Mouse (Mus musculus): ENCODE measurements around the gene Cyb561d2.
A peak's percentile ranks its signal among the peaks of the same experiment; 100 is the strongest.
"Not testable (repeated sequence)": the region's sequence is repeated elsewhere in the genome, so short reads cannot be mapped to it uniquely, and the experiment has no call there.

Cyb561d2 gene

GRCm38 (mm10) chr9:107571534-107572326 lies 29.7 kb upstream of the Cyb561d2 start:
- DNase-seq, result peak; percentile 52 to 74

DNA sequence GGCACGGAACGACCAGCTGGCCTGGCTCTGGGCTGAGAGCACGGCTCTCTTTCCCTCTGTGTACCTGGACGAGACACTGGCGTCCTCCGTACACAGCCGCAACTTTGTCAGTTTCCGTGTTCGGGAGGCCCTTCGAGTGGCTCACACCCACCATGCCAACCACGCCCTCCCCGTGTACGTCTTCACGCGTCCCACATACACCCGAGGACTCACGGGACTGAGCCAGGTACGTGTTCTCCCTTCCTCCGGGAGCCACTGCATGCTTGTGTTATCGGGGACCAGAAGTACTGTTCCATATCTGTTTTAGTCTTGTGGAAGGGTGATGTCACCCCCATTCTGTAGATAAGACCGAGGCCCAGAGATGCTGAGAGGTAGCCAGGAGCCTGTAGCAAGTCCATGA lies 28.9 kb upstream of the Cyb561d2 start:
- peak in 1 of 2 experiments; percentile 44 for DNase-seq

DNA sequence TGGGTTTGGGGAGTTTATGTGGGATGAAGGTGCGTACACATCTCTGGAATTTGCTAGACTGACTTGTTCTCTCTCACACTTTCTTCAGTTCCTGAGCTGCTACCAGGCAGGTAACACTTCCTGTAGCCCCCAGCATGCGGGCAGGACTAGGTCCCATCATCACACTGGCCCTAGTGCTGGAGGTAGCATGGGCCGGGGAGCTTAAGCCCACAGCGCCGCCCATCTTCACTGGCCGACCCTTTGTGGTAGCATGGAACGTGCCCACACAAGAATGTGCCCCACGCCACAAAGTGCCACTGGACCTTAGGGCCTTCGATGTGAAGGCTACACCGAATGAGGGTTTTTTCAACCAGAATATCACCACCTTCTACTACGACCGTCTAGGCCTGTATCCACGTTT lies 28.0 kb upstream of the Cyb561d2 start:
- no peak for DNase-seq

DNA sequence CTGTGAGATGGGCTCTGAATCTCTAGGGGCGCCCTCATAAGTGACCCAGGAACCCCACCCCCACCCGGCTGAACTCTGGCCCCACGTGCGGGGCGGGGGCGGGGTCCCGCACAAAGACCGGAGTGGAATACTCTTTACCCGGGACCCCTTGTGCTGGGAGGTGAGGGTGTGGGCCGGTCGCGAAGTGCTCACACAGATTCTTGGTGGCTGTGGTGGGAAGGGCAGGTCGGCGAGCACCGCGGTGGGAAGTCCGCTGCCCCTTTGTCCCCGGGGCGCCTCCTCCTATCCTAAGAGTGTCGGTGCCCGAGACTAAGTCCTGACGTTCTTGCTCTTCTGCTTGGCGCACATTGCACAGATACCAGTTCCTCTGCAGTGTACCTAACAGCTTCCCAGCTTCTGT lies 27.3 kb upstream of the Cyb561d2 start:
- no peak for DNase-seq

DNA sequence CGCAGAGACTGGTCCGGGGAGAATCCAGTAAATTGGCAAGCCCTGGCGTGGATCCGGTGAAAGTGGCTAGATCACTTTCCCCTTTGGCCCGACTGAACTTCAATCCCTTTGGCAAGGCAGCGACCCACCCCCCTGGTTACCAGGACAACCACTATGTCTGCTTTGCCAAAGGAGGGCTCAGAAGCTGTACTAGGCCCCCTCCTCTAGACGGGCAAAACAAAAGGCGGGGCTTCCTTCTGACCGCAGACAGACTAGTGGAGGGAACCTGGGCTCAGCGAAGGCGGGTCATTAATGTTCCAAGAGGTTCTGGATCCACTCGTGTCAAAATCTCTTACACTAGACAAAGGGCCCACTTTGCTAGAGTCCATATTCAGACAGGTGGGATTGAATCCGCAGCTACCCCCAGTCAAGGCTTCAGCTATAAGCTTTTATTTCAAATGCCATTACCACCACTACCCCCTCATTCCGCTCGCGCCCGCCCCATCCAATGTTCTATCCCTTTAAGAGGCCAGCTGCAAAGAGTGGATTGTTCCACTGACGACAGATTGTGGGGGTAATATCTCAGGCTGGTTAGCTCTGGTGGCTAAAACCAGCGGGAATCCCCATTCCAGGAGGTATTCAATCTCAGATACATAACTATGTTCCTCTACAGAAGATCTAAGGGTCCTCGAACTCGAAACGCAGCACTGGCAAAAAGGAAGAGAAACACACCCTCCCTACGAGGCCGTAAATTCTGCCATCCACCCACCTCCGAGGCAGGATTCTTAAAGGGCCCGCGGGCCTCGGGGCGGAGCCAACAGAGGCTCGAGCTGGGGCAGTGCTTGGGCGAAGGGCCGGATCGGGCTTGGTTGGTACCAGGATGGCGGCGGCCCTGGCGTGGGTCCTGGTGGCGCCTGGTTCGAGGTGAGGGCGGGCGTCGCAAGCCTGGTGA lies 26.6 kb upstream of the Cyb561d2 start:
- DNase-seq, result peak; percentile 90 to 92

DNA sequence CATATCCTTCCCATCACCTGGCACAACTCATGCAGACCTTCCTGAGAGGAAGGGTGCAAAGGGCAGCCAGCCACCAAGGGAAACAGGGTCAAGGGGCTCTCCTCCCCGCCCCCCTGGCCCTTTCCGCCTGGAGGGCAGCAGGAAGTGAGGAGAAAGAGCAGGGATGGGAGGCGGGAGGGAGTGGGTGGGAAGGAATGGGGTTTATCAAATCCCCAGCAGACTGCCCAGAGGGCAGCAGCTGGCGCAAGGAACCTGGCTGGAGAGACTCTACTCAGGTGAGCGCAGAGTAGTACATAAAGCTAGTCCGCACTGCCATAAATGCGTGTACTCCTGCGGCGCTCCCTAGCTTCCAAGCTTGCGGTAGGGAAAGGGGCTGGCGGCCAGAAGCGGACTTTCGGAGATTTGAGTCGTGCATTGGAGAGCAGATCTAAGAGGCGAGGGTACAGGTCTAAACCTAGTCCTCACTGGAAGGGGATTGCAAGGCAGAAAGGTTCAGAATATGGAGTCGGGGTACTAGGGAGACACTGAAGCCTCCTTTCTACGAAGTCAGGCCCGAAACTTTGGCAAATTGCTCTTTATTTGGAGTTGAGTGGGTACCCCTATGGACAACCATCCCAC lies 25.8 kb upstream of the Cyb561d2 start, which contains the start of gene Hyal2:
Gene Hyal2, plus strand, starts transcription at position 244 of the 618 bp plus-strand sequence.
- peak; percentile 70 to 80 for DNase-seq

GRCm38 (mm10) chr9:107566855-107567254 lies 24.9 kb upstream of the Cyb561d2 start:
- DNase-seq, result peak; percentile 82 to 84

DNA sequence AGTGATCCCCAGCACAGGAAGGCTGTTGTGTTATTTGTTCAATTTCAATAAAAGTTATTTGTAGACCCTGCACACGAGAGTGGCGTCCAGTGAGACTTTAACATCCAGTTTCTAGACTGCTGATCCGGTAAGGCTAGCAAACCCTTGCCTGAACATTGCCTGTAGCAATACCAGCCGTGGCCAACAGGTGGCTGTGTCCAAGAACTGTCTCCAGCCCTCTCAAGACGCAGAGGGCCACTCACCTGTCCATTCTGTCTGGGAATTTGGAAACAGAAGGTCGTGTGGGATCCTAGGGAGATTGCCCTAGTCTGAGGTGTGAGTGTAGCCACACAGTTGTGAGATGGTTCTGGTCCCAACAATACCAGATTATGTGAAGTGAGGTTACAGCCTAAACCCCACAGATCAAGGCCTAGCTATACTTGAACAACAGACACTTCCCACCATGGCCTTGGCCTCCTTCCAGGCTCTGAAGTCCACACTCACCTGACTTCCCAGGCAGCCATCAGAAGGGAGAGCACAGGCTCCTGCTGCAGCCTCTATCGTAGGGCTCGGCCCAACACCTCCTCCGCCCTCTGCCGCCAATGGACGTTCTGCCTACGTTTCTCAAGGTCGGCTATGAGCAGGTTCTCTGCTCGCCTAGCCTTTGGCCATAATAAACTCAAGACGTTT lies 24.2 kb upstream of the Cyb561d2 start:
- peak; percentile 89 to 92 for DNase-seq

DNA sequence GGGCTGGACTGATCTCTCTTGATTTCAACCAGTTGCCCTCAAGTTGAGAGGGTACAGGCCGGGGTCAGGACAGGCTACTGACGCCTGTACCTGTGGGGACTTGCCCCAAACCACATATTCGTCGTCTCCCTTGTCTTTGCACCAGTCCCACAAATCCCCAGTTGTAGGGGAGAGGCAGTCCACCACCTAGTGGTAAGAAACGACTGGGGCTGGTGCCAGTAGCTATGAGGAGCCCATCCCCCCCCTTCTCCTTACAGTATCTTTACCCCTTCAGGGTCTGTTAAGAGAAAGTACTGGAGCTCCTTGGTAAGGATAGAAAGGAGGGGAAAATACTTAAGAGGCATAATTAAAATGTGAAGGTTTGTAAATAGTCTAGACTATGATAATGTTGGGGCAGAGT lies 23.6 kb upstream of the Cyb561d2 start:
- DNase-seq, result not testable (repeated sequence)

DNA sequence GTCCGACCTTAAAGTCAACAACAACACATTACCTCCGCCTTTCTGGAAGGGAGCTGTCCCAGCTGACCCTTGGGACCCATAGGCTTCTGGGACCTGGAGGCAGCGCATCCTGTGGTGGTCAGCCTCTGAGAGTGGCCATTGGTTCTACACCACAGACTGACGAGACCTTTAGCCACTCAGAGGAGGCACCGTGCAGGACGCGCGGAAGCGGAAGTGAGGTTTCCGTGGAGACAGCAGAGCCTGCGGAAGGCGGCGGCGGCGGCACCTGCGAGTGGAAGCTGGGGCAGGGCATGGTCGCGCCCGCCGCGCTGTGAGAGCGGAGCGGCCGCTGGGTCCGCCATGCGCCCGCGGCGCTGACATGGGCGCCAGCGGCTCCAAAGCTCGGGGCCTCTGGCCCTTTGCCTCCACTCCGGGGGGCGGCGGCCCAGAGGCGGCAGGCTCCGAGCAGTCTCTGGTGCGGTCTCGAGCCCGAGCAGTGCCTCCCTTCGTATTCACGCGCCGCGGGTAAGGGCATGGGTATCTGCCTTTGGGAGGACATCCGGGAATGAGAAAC lies 21.1 kb upstream of the Cyb561d2 start, which contains the start of gene Tusc2:
Gene Tusc2, plus strand, starts transcription at position 227 of the 553 bp plus-strand sequence.
- peak; percentile 97 for DNase-seq

DNA sequence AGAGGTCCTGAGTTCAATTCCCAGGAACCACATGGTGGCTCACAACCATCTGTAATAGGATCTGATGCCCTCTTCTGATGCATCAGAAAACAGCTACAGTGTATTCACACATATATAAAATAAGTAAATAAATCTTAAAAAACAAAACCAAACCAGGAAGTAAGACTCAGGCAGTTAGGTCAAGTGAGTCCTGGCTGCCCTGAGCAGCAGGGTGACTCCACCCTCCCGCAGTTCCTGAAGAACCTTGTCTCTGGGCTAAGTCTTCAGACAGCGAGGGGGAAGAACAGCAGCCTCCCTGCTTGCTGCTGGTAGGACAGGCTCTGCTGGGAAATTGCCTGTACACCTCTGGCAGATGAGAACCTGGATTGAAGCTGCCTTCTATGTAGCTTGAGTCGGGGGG lies 14.4 kb upstream of the Cyb561d2 start:
- DNase-seq, result peak in 1 of 2 experiments; percentile 33

DNA sequence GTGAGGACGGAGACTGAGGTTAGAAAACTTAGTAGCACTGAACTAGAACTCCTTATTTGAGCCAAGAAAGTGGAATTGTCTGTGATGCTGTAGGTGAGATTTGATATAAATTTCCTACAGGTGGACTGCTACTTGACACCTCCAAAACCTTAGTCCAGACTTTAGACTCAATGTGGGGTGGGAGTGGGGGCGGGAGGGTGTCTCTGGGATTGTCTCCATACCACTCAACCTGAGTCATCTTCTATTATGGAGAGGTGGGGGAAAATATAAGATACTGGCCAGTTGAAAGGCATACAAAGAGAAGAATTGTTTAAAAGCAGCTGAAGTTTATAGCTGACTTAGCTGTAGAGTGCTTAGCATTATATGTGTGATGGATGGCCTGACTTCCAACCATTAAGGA lies 13.7 kb upstream of the Cyb561d2 start:
- no peak for DNase-seq

GRCm38 (mm10) chr9:107555031-107555457 lies 13.1 kb upstream of the Cyb561d2 start:
- peak; percentile 82 to 86 for DNase-seq

- DNase-seq, result peak; percentile 94 to 95
Observed at GRCm38 (mm10) chr9:107554319-107554825, 12.4 kb upstream of the Cyb561d2 start.

- peak; percentile 35 to 56 for DNase-seq
Observed at GRCm38 (mm10) chr9:107553541-107554318, 11.7 kb upstream of the Cyb561d2 start.

GRCm38 (mm10) chr9:107552690-107553393 lies 10.8 kb upstream of the Cyb561d2 start:
- DNase-seq, result no peak

GRCm38 (mm10) chr9:107551890-107552355 lies 9.9 kb upstream of the Cyb561d2 start:
- DNase-seq, result no peak

GRCm38 (mm10) chr9:107551117-107551889 lies 9.3 kb upstream of the Cyb561d2 start, which contains the start of gene Rassf1:
Gene Rassf1, plus strand, starts transcription at chr9:107551555.
- DNase-seq, result peak; percentile 78 to 80

DNA sequence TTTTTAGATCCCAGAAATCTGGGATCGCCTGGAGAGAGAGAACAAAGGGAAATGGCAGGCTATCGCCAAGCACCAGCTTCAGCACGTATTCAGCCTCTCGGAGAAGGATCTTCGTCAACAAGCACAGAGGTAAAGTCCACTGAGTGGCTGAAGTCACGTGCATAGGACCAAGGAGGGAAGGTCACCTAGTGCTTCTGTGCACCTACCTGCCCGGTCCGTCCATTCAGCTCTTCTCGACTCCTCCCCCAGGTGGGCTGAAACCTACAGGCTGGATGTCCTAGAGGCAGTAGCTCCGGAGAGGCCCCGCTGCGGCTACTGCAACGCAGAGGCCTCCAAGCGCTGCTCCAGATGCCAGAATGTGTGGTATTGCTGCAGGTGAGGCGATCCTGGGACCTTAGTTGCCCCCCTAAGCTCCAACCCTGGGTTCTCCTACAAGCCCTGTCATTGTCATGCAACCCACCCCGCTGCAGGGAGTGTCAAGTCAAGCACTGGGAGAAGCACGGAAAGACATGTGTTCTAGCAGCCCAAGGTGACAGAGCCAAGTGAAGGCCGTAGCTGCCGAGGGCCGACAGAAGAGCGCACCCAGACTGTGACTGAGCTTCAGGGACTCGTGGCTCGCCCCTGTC lies 8.6 kb upstream of the Cyb561d2 start:
- peak; percentile 67 to 71 for DNase-seq

Data from lung, adult 18-20 months (tissue).